Mouse (Mus musculus) thymus, postnatal 25 days (tissue): ENCODE results near the gene Rhou.
A peak's percentile ranks its signal among the peaks of the same experiment; 100 is the strongest.

ENCODE experiments used
- DNase-seq: peaks from one replicate; pipeline ENCODE4 v3.0.0; 2022

Rhou gene

GRCm38 (mm10) chr8:123651390-123652098 lies 2.2 kb upstream of the Rhou start:
- DNase-seq, result no peak

GRCm38 (mm10) chr8:123652641-123653040 lies 1.1 kb upstream of the Rhou start:
- no peak for DNase-seq

- DNase-seq, result no peak
These were observed 353 bp downstream of the Rhou start for GRCm38 (mm10) chr8:123653994-123654569.

- no peak for DNase-seq
These were observed 1.0 kb downstream of the Rhou start for GRCm38 (mm10) chr8:123654763-123655162.

- DNase-seq, result no peak
These were observed 1.6 kb downstream of the Rhou start for GRCm38 (mm10) chr8:123655351-123655779.

GRCm38 (mm10) chr8:123657826-123658225 lies 4.1 kb downstream of the Rhou start:
- DNase-seq, result no peak

- no peak for DNase-seq
These were observed 5.8 kb downstream of the Rhou start for GRCm38 (mm10) chr8:123659469-123660057.

GRCm38 (mm10) chr8:123661515-123661914 lies 7.8 kb downstream of the Rhou start:
- DNase-seq, result no peak

GRCm38 (mm10) chr8:123665580-123665979 lies 11.9 kb downstream of the Rhou start:
- DNase-seq, result no peak

- DNase-seq, result no peak
These were observed 13.1 kb downstream of the Rhou start for GRCm38 (mm10) chr8:123666832-123667231.

- DNase-seq, result no peak
These were observed 15.0 kb downstream of the Rhou start for GRCm38 (mm10) chr8:123668681-123669080.

GRCm38 (mm10) chr8:123670766-123671165 lies 17.0 kb downstream of the Rhou start:
- DNase-seq, result no peak

GRCm38 (mm10) chr8:123671454-123671853 lies 17.7 kb downstream of the Rhou start:
- DNase-seq, result no peak

GRCm38 (mm10) chr8:123672648-123673047 lies 18.9 kb downstream of the Rhou start:
- DNase-seq, result no peak

- DNase-seq, result no peak
These were observed 21.9 kb downstream of the Rhou start for GRCm38 (mm10) chr8:123675611-123676010.

GRCm38 (mm10) chr8:123678390-123678789 lies 24.7 kb downstream of the Rhou start:
- DNase-seq, result no peak

GRCm38 (mm10) chr8:123682073-123682761 lies 28.5 kb downstream of the Rhou start:
- peak; percentile 5 for DNase-seq

- DNase-seq, result no peak
These were observed 29.6 kb downstream of the Rhou start for GRCm38 (mm10) chr8:123683321-123683720.

- DNase-seq, result no peak
These were observed 31.1 kb downstream of the Rhou start for GRCm38 (mm10) chr8:123684806-123685205.

- no peak for DNase-seq
These were observed 31.7 kb downstream of the Rhou start for GRCm38 (mm10) chr8:123685477-123685876.

GRCm38 (mm10) chr8:123687826-123688225 lies 34.1 kb downstream of the Rhou start:
- no peak for DNase-seq

- no peak for DNase-seq
These were observed 38.6 kb downstream of the Rhou start for GRCm38 (mm10) chr8:123692165-123692962.

GRCm38 (mm10) chr8:123696167-123696566 lies 42.4 kb downstream of the Rhou start:
- DNase-seq, result no peak
